Mouse (Mus musculus): ENCODE measurements at regions not wholly inside any gene's neighbourhood (a gene's known extent, or its start where the extent isn't known, plus 50 kb on each side); places are given as distances from the start of the nearest gene placed in this dataset.

GRCm38 (mm10) chr11:55773283-55773682, 165.3 kb upstream of the Glra1 start:
- no peak for DNase-seq (ENCODE audit: low spot score in 2 of 2)

GRCm38 (mm10) chr11:55772538-55772937, 164.5 kb upstream of the Glra1 start:
- no peak for DNase-seq (ENCODE audit: low spot score in 2 of 2)

- no peak for DNase-seq (ENCODE audit: low spot score in 2 of 2)
These were observed 164.1 kb upstream of the Glra1 start for GRCm38 (mm10) chr11:55772107-55772506.

GRCm38 (mm10) chr11:55764846-55765245, 156.8 kb upstream of the Glra1 start:
- no peak for DNase-seq (ENCODE audit: low spot score in 2 of 2)

All from thymus, postnatal 10 days (tissue).